1 mouse cellular context compared by ENCODE assay signal in the genomic region with DNA sequence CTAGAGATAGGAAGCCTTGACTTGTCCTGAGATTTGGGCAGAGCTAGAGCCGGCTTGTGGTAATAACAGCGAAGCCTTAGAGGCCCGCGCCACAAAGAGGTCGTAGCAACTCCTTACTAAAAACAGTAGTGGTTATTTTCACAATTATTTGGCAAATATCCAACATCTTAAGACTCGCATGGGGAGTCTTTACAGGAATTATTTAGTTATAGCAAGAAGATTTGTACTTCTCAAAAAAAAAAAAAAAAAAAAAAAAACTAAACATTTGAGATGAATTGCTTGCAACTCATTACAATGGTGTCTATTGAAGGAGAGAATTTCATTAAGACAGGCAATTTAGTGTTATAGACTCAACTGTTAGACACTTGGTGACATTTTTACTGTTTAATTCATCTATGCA.
TF ChIP-seq lines count a peak whose summit lies in the region.

No protein-coding gene starts in this region.

TF ChIP-seq in CH12.LX, 34 proteins besides CTCF, POLR2A, EP300 and RAD21:
- no peak for TF ChIP-seq ELF1 (IDR thresholded peaks at IDR 0.05; ENCODE audit: low read depth, low read length)
- peak; percentile 24; the same call in 1 of the 2 replicates for TF ChIP-seq MEF2A (IDR thresholded peaks at IDR 0.05; ENCODE audit: borderline replicate concordance, low read depth, low read length)
- TF ChIP-seq RCOR1 (conservative IDR thresholded peaks at IDR 0.05; ENCODE audit: low read depth, low read length): 0 out of 2 replicates have a peak, but pooled peaks have one; percentile 13
- TF ChIP-seq ZNF384 (IDR thresholded peaks at IDR 0.05; ENCODE audit: low read depth, low read length): peak; percentile 73
- TF ChIP-seq BHLHE40 (IDR thresholded peaks at IDR 0.05; ENCODE audit: low read depth, low read length): peak; percentile 21; the same call in 1 of the 2 replicates
- 0 out of 2 replicates have a peak, but pooled peaks have one; percentile 10 for TF ChIP-seq ETS1 (conservative IDR thresholded peaks at IDR 0.05; ENCODE audit: low read depth, low read length)
- TF ChIP-seq IRF4 (IDR thresholded peaks at IDR 0.05; ENCODE audit: low read depth, low read length): peak; percentile 45; the same call in 1 of the 2 replicates
- no peak for TF ChIP-seq SIN3A (IDR thresholded peaks at IDR 0.05; ENCODE audit: low read length)
- peak; percentile 69 for TF ChIP-seq CHD1 (IDR thresholded peaks at IDR 0.05; ENCODE audit: low read depth, low read length)
TF ChIP-seq in CH12.LX: peak in this region for 7.
